Mouse (Mus musculus) midbrain, embryonic 16.5 days (tissue): ENCODE measurements at regions not wholly inside any gene's neighbourhood (a gene's known extent, or its start where the extent isn't known, plus 50 kb on each side); places are given as distances from the start of the nearest gene placed in this dataset.
A peak's percentile ranks its signal among the peaks of the same experiment; 100 is the strongest.

Experiments
- ATAC-seq: fragments of 200-750 bp; cut with Nextera tagmentation; 2 replicates; pipeline ENCODE4 v1.8.0; 2017; ENCODE audit warnings: moderate TSS enrichment
- H3K27ac ChIP-seq: fragments of 300-500 bp; sonication (generic); 2 replicates; pipeline ENCODE4 v1.5.1; 2014; ENCODE audit warnings: mild to moderate bottlenecking, low read length, mixed read lengths
- H3K27me3 ChIP-seq: fragments of 300-500 bp; sonication (generic); 2 replicates; pipeline ENCODE4 v1.6.1; 2014; ENCODE audit warnings: low read depth, low read length, mixed read lengths; ENCODE audit not compliant: control insufficient read depth, insufficient read depth
- H3K36me3 ChIP-seq: fragments of 300-500 bp; sonication (generic); 2 replicates; pipeline ENCODE4 v1.6.1; 2014; ENCODE audit warnings: mild to moderate bottlenecking, low read length, moderate library complexity, mixed read lengths; ENCODE audit not compliant: control insufficient read depth, insufficient read depth
- H3K4me1 ChIP-seq: fragments of 300-500 bp; sonication (generic); 2 replicates; pipeline ENCODE4 v1.6.1; 2014; ENCODE audit warnings: mild to moderate bottlenecking, low read length, mixed read lengths; ENCODE audit not compliant: control insufficient read depth, insufficient read depth
- H3K4me2 ChIP-seq: fragments of 300-500 bp; sonication (generic); 2 replicates; pipeline ENCODE4 v1.6.1; 2014; ENCODE audit warnings: mild to moderate bottlenecking, low read length, mixed read lengths
- H3K4me3 ChIP-seq: fragments of 300-500 bp; sonication (generic); 2 replicates; pipeline ENCODE4 v1.5.1; 2014; ENCODE audit warnings: low read depth, mild to moderate bottlenecking, low read length, moderate library complexity, mixed read lengths
- H3K9ac ChIP-seq: fragments of 300-500 bp; sonication (generic); 2 replicates; pipeline ENCODE4 v1.6.1; 2014; ENCODE audit warnings: low read depth, low read length, mixed read lengths
- H3K9me3 ChIP-seq: fragments of 300-500 bp; sonication (generic); replicated peaks from 2 replicates; pipeline ENCODE4 v1.6.1; 2014; ENCODE audit warnings: mild to moderate bottlenecking, low read length, mixed read lengths; ENCODE audit not compliant: control insufficient read depth, poor library complexity, severe bottlenecking
- WGBS: fragments of 180-500 bp; shearing (Covaris S2); extraction: QIAGEN DNeasy Blood & Tissue Kit; methylation state at CpG from one replicate; pipeline ENCODE4 v1.1.7; 2014; 5-methylcytosine and 5-hydroxymethylcytosine counted together

- Histone ChIP-seq H3K9me3 (no peaks in the 10 kb centered on the region), H3K36me3 (no peaks in the 10 kb centered on the region), H3K27ac (no peak overlapping the region), H3K9ac (no peak overlapping the region), H3K4me2 (no peak overlapping the region), H3K4me1 (peaks cover 2% of the 10 kb centered on the region; the same call in 1 of the 2 replicates), H3K27me3 (no peaks in the 10 kb centered on the region), H3K4me3 (no peak overlapping the region)
- WGBS = 57% methylated on average over 8 of the region's 8 CpGs
- ATAC-seq = no peak
Observed at GRCm38 (mm10) chr13:47916456-47916855, 344.6 kb upstream of the Id4 start.

GRCm38 (mm10) chr13:47917370-47917769 lies 343.7 kb upstream of the Id4 start:
- no peak for ATAC-seq

GRCm38 (mm10) chr13:47921044-47921443 lies 340.0 kb upstream of the Id4 start:
- Histone ChIP-seq H3K4me3 (no peak overlapping the region), H3K4me1 (peaks cover 2% of the 10 kb centered on the region; the same call in 1 of the 2 replicates), H3K9ac (no peak overlapping the region), H3K9me3 (no peaks in the 10 kb centered on the region), H3K4me2 (no peak overlapping the region), H3K27me3 (no peaks in the 10 kb centered on the region), H3K36me3 (no peaks in the 10 kb centered on the region), H3K27ac (no peak overlapping the region)
- WGBS = 36% methylated on average over 5 of the region's 5 CpGs
- no peak for ATAC-seq

More at GRCm38 (mm10) chr13:47917370-47917769, 343.7 kb upstream of the Id4 start:
- H3K4me3 ChIP-seq = no peak overlapping the region
- no peak overlapping the region for H3K9ac ChIP-seq
- 94% methylated on average over 3 of the region's 3 CpGs for WGBS
- H3K9me3 ChIP-seq = no peaks in the 10 kb centered on the region
- peaks cover 2% of the 10 kb centered on the region; the same call in 1 of the 2 replicates for H3K4me1 ChIP-seq
- H3K36me3 ChIP-seq = no peaks in the 10 kb centered on the region
- H3K27ac ChIP-seq = no peak overlapping the region
- no peak overlapping the region for H3K4me2 ChIP-seq
- H3K27me3 ChIP-seq = no peaks in the 10 kb centered on the region

- ATAC-seq = no peak
- H3K4me2 ChIP-seq = no peak overlapping the region
- no peak overlapping the region for H3K4me3 ChIP-seq
- no peaks in the 10 kb centered on the region for H3K36me3 ChIP-seq
- H3K9me3 ChIP-seq = no peaks in the 10 kb centered on the region; the same call in 1 of the 2 replicates
- H3K27me3 ChIP-seq = no peaks in the 10 kb centered on the region
- peaks cover 17% of the 10 kb centered on the region; the same call in 1 of the 2 replicates for H3K4me1 ChIP-seq
- no peak overlapping the region for H3K27ac ChIP-seq
- 57% methylated on average over 2 of the region's 2 CpGs for WGBS
- H3K9ac ChIP-seq = no peak overlapping the region
Observed at GRCm38 (mm10) chr13:47940696-47941095, 320.3 kb upstream of the Id4 start.

- Histone ChIP-seq H3K4me1 (peaks cover 17% of the 10 kb centered on the region; the same call in 1 of the 2 replicates), H3K4me2 (peak overlapping the region; percentile 54), H3K4me3 (peak overlapping the region; percentile 0; the same call in 1 of the 2 replicates), H3K27ac (peak overlapping the region; percentile 74), H3K9me3 (no peaks in the 10 kb centered on the region), H3K27me3 (no peaks in the 10 kb centered on the region), H3K36me3 (no peaks in the 10 kb centered on the region), H3K9ac (peak overlapping the region; percentile 17; the same call in 1 of the 2 replicates)
- 6% methylated on average over 8 of the region's 8 CpGs for WGBS
- peak; percentile 68; the same call in 1 of the 2 replicates for ATAC-seq
Observed at GRCm38 (mm10) chr13:47942368-47942787, 318.6 kb upstream of the Id4 start.

- no peak for ATAC-seq
- Histone ChIP-seq H3K4me3 (no peak overlapping the region), H3K9ac (no peak overlapping the region), H3K36me3 (no peaks in the 10 kb centered on the region), H3K27ac (0 out of 2 replicates have a peak overlapping the region, but pooled peaks have one; percentile 53), H3K27me3 (no peaks in the 10 kb centered on the region), H3K9me3 (no peaks in the 10 kb centered on the region), H3K4me1 (peaks cover 25% of the 10 kb centered on the region), H3K4me2 (no peak overlapping the region)
- WGBS = 77% methylated on average over 5 of the region's 5 CpGs
Observed at GRCm38 (mm10) chr13:47943645-47944044, 317.4 kb upstream of the Id4 start.

GRCm38 (mm10) chr13:47948098-47948865 lies 312.7 kb upstream of the Id4 start:
- no peak overlapping the region for H3K4me3 ChIP-seq
- no peaks in the 10 kb centered on the region for H3K9me3 ChIP-seq
- no peaks in the 10 kb centered on the region for H3K36me3 ChIP-seq
- 40% methylated on average over 10 of the region's 10 CpGs for WGBS
- H3K4me2 ChIP-seq = no peak overlapping the region
- ATAC-seq = peak; percentile 84; the same call in 1 of the 2 replicates
- H3K27ac ChIP-seq = peak overlapping the region; percentile 85
- H3K9ac ChIP-seq = no peak overlapping the region
- H3K27me3 ChIP-seq = no peaks in the 10 kb centered on the region
- peaks cover 27% of the 10 kb centered on the region for H3K4me1 ChIP-seq

GRCm38 (mm10) chr13:47950456-47950855 lies 310.6 kb upstream of the Id4 start:
- Histone ChIP-seq H3K9me3 (no peaks in the 10 kb centered on the region), H3K27me3 (no peaks in the 10 kb centered on the region), H3K4me3 (no peak overlapping the region), H3K27ac (peak overlapping the region; percentile 87), H3K4me1 (peaks cover 32% of the 10 kb centered on the region), H3K4me2 (no peak overlapping the region), H3K9ac (no peak overlapping the region), H3K36me3 (no peaks in the 10 kb centered on the region)
- no peak for ATAC-seq
- 40% methylated on average over 2 of the region's 2 CpGs for WGBS

GRCm38 (mm10) chr13:47951043-47951442 lies 310.0 kb upstream of the Id4 start:
- H3K9ac ChIP-seq = peak overlapping the region; percentile 47; the same call in 1 of the 2 replicates
- H3K9me3 ChIP-seq = no peaks in the 10 kb centered on the region
- H3K4me1 ChIP-seq = peaks cover 36% of the 10 kb centered on the region
- peak overlapping the region; percentile 33; the same call in 1 of the 2 replicates for H3K4me2 ChIP-seq
- 31% methylated on average over 10 of the region's 10 CpGs for WGBS
- H3K27ac ChIP-seq = peak overlapping the region; percentile 87
- H3K27me3 ChIP-seq = no peaks in the 10 kb centered on the region
- no peak overlapping the region for H3K4me3 ChIP-seq
- no peaks in the 10 kb centered on the region for H3K36me3 ChIP-seq
- no peak for ATAC-seq
